Mouse (Mus musculus): ENCODE data around the gene Acox1. TPM values are rescaled to one million over a fixed set of nuclear protein-coding genes. Genes with fewer than 3 reads are reported as not detected.

Acox1 gene
- polyA plus RNA-seq, 1 experiment from 2014 or later, result 33.3 TPM

DNA sequence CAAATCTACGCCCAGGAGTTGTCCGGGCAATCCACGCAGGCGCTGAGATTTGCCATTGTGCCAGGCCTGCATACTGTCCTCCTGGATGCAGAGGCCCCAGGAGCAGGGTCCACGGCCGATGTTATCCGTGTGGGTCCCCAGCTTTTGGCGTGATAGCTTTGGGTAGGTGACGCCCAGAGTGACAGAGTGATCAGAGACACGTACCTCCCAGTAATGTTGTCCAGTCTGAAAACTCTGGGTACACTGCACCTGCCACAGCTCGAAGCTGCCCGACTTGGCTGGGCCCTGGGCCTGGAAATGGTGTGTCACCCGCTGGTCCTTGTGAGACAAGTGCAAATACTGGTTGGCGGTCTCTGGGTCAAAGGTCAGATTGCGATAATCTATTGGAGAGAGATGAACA lies 72.6 kb downstream of the Acox1 start:
- no peak overlapping the region for H3K9ac ChIP-seq (ENCODE audit: low read length)
- 92% methylated on average over 15 of the region's 15 CpGs for WGBS
- DNase-seq (ENCODE audit: low spot score) (no peak), ATAC-seq (replicated peaks; ENCODE audit: low FRiP score, low TSS enrichment, low read depth) (no peak)
- no peaks in the 10 kb centered on the region for H3K9me3 ChIP-seq (ENCODE audit: control insufficient read depth, low read length)
- peaks cover 18% of the 10 kb centered on the region for H3K4me1 ChIP-seq (replicated peaks; ENCODE audit: control insufficient read depth, insufficient read depth, low read length)
- H3K27me3 ChIP-seq (replicated peaks; ENCODE audit: control insufficient read depth, insufficient read depth, low read length), result no peaks in the 10 kb centered on the region
- no peak overlapping the region for H3K4me2 ChIP-seq (ENCODE audit: low read length)
- peaks cover 19% of the 10 kb centered on the region for H3K36me3 ChIP-seq (ENCODE audit: control insufficient read depth, insufficient read depth, low read length)
- no peak overlapping the region for H3K4me3 ChIP-seq (ENCODE audit: low read depth, low read length)
- H3K27ac ChIP-seq (ENCODE audit: low read depth), result no peak overlapping the region

Other genes with a start within 250 kb of the Acox1 start
- gene Itgb4, start 224.3 kb downstream of the Acox1 start, polyA plus RNA-seq (2014; fragmentation: Nextera tagmentation; extraction: Ambion mirVana), result 4.8 and 5.5 TPM in 2 replicates
- 235 and 236 TPM in 2 replicates for gene Galk1, start 186.3 kb downstream of the Acox1 start, polyA plus RNA-seq (2014; fragmentation: Nextera tagmentation; extraction: Ambion mirVana)
- 1,654 and 1,734 TPM in 2 replicates for gene H3f3b, start 171.1 kb downstream of the Acox1 start, polyA plus RNA-seq (2014; fragmentation: Nextera tagmentation; extraction: Ambion mirVana)
- 29.8 and 34.5 TPM in 2 replicates for gene Unk, start 168.7 kb downstream of the Acox1 start, polyA plus RNA-seq (2014; fragmentation: Nextera tagmentation; extraction: Ambion mirVana)
- gene Unc13d, start 121.1 kb downstream of the Acox1 start, polyA plus RNA-seq (2014; fragmentation: Nextera tagmentation; extraction: Ambion mirVana), result 2.6 and 3.5 TPM in 2 replicates
- 78.0 and 85.0 TPM in 2 replicates for gene Wbp2, start 112.0 kb downstream of the Acox1 start, polyA plus RNA-seq (2014; fragmentation: Nextera tagmentation; extraction: Ambion mirVana)
- gene Trim47, start 71.8 kb downstream of the Acox1 start, polyA plus RNA-seq (2014; fragmentation: Nextera tagmentation; extraction: Ambion mirVana), result 10.8 and 13.1 TPM in 2 replicates
- gene Trim65, start 67.9 kb downstream of the Acox1 start, polyA plus RNA-seq (2014; fragmentation: Nextera tagmentation; extraction: Ambion mirVana), result 5.3 and 5.5 TPM in 2 replicates
- 111 and 113 TPM in 2 replicates for gene Mrpl38, start 60.2 kb downstream of the Acox1 start, polyA plus RNA-seq (2014; fragmentation: Nextera tagmentation; extraction: Ambion mirVana)
- gene Fbf1, start 30.9 kb downstream of the Acox1 start, polyA plus RNA-seq (2014; fragmentation: Nextera tagmentation; extraction: Ambion mirVana), result 22.8 and 23.3 TPM in 2 replicates
- 88.8 and 93.2 TPM in 2 replicates for gene Ten1, start 190 bp downstream of the Acox1 start, polyA plus RNA-seq (2014; fragmentation: Nextera tagmentation; extraction: Ambion mirVana)
- 3.2 and 3.7 TPM in 2 replicates for gene Evpl, start 39.0 kb upstream of the Acox1 start, polyA plus RNA-seq (2014; fragmentation: Nextera tagmentation; extraction: Ambion mirVana)
- gene Srp68, start 75.2 kb upstream of the Acox1 start, polyA plus RNA-seq (2014; fragmentation: Nextera tagmentation; extraction: Ambion mirVana), result 78.1 and 83.2 TPM in 2 replicates
- 0.11 and 0.15 TPM in 2 replicates for gene Galr2, start 81.9 kb upstream of the Acox1 start, polyA plus RNA-seq (2014; fragmentation: Nextera tagmentation; extraction: Ambion mirVana)
- gene Exoc7, start 108.2 kb upstream of the Acox1 start, polyA plus RNA-seq (2014; fragmentation: Nextera tagmentation; extraction: Ambion mirVana), result 63.8 TPM in 2 replicates
- 0.95 and 0.97 TPM in 2 replicates for gene Foxj1, start 136.4 kb upstream of the Acox1 start, polyA plus RNA-seq (2014; fragmentation: Nextera tagmentation; extraction: Ambion mirVana)
- gene Rnf157, start 214.0 kb upstream of the Acox1 start, polyA plus RNA-seq (2014; fragmentation: Nextera tagmentation; extraction: Ambion mirVana), result 14.6 and 19.9 TPM in 2 replicates
- 76.2 and 78.5 TPM in 2 replicates for gene Ubald2, start 235.0 kb upstream of the Acox1 start, polyA plus RNA-seq (2014; fragmentation: Nextera tagmentation; extraction: Ambion mirVana)

Data from intestine, embryonic 14.5 days (tissue).